Mouse (Mus musculus) c-Kit-positive CD71-positive TER-119-negative erythroid progenitor cells, embryonic 14.5 days (primary cell): ENCODE results near the gene Vcp.

Experiments used
- DNase-seq: peaks from one replicate; pipeline ENCODE4 v3.0.0-alpha.2; 2013; ENCODE audit warnings: low read depth

Gene Vcp

GRCm38 (mm10) chr4:43000141-43000986 lies at the start of gene Vcp:
Gene Vcp, minus strand, starts transcription at chr4:43000507.
- peak; percentile 97 for DNase-seq

GRCm38 (mm10) chr4:43047231-43047630 lies 46.9 kb upstream of the Vcp start:
- peak; percentile 80 for DNase-seq

GRCm38 (mm10) chr4:43046607-43047006 lies 46.3 kb upstream of the Vcp start:
- DNase-seq = no peak

GRCm38 (mm10) chr4:43045659-43046302 lies 45.5 kb upstream of the Vcp start, which contains the start of gene Fam214b:
Gene Fam214b, minus strand, starts transcription at chr4:43046220.
- peak; percentile 83 for DNase-seq

- no peak for DNase-seq
Observed at GRCm38 (mm10) chr4:43045285-43045658, 45.0 kb upstream of the Vcp start.

GRCm38 (mm10) chr4:43044673-43045072 lies 44.4 kb upstream of the Vcp start:
- no peak for DNase-seq

GRCm38 (mm10) chr4:43043644-43044357 lies 43.5 kb upstream of the Vcp start:
- DNase-seq = no peak

- DNase-seq = no peak
Observed at GRCm38 (mm10) chr4:43040881-43041547, 40.7 kb upstream of the Vcp start.

GRCm38 (mm10) chr4:43040114-43040572 lies 39.8 kb upstream of the Vcp start:
- DNase-seq = peak; percentile 97

- no peak for DNase-seq
Observed at GRCm38 (mm10) chr4:43039609-43040008, 39.3 kb upstream of the Vcp start.

- DNase-seq = no peak
Observed at GRCm38 (mm10) chr4:43038567-43039495, 38.5 kb upstream of the Vcp start.

- peak; percentile 88 for DNase-seq
Observed at GRCm38 (mm10) chr4:43037860-43038566, 37.7 kb upstream of the Vcp start.

- no peak for DNase-seq
Observed at GRCm38 (mm10) chr4:43036356-43036755, 36.0 kb upstream of the Vcp start.

- no peak for DNase-seq
Observed at GRCm38 (mm10) chr4:43035851-43036250, 35.5 kb upstream of the Vcp start.

GRCm38 (mm10) chr4:43033481-43033880 lies 33.2 kb upstream of the Vcp start:
- DNase-seq = no peak

- no peak for DNase-seq
Observed at GRCm38 (mm10) chr4:43032501-43032900, 32.2 kb upstream of the Vcp start.

- DNase-seq = peak; percentile 90
Observed at GRCm38 (mm10) chr4:43031237-43031995, 31.1 kb upstream of the Vcp start, which contains the start of gene Stoml2. Gene Stoml2, minus strand, starts transcription at chr4:43031710.

GRCm38 (mm10) chr4:43030780-43031230 lies 30.5 kb upstream of the Vcp start:
- DNase-seq = no peak

- DNase-seq = no peak
Observed at GRCm38 (mm10) chr4:43030352-43030751, 30.0 kb upstream of the Vcp start.
